Mouse (Mus musculus) intestine, postnatal 0 days (tissue): Measurements from ENCODE around the gene Ssbp4. TPM values are rescaled to one million over a fixed set of nuclear protein-coding genes. Genes with fewer than 3 reads are reported as not detected.

Experiments used
- ATAC-seq: fragments of 200-750 bp; cut with Nextera tagmentation; 2 replicates; pipeline ENCODE4 v1.8.0; 2017; ENCODE audit warnings: mild to moderate bottlenecking, moderate TSS enrichment, moderate library complexity
- H3K27ac ChIP-seq: fragments of 300-500 bp; sonication (generic); 2 replicates; pipeline ENCODE4 v1.5.1; 2014; ENCODE audit warnings: mild to moderate bottlenecking, low read depth, low read length, moderate library complexity
- H3K27me3 ChIP-seq: fragments of 300-500 bp; sonication (generic); replicated peaks from 2 replicates; pipeline ENCODE4 v1.6.1; 2014; ENCODE audit warnings: low read length, mixed read lengths; ENCODE audit not compliant: control insufficient read depth, insufficient read depth
- H3K36me3 ChIP-seq: fragments of 300-500 bp; sonication (generic); 2 replicates; pipeline ENCODE4 v1.6.1; 2014; ENCODE audit warnings: mild to moderate bottlenecking, moderate library complexity; ENCODE audit not compliant: control insufficient read depth, insufficient read depth
- H3K4me1 ChIP-seq: fragments of 300-500 bp; sonication (generic); replicated peaks from 2 replicates; pipeline ENCODE4 v1.6.1; 2014; ENCODE audit warnings: antibody characterized with exemption, low read length, mixed read lengths; ENCODE audit not compliant: control insufficient read depth, insufficient read depth
- H3K4me2 ChIP-seq: fragments of 300-500 bp; sonication (generic); replicated peaks from 2 replicates; pipeline ENCODE4 v1.6.1; 2014; ENCODE audit warnings: low read depth, mild to moderate bottlenecking, moderate library complexity
- H3K4me3 ChIP-seq: fragments of 300-500 bp; sonication (generic); 2 replicates; pipeline ENCODE4 v1.5.1; 2014; ENCODE audit warnings: low read depth, low read length
- H3K9ac ChIP-seq: fragments of 300-500 bp; sonication (generic); 2 replicates; pipeline ENCODE4 v1.6.1; 2014; ENCODE audit warnings: mild to moderate bottlenecking, low read depth, low read length
- H3K9me3 ChIP-seq: fragments of 300-500 bp; sonication (generic); 2 replicates; pipeline ENCODE4 v1.6.1; 2016; ENCODE audit warnings: mixed run types; ENCODE audit not compliant: control insufficient read depth
- CTCF ChIP-seq: sonication (generic); IDR thresholded peaks from 2 replicates; pipeline ENCODE4 v1.5.1; 2016; ENCODE audit warnings: low read depth, mild to moderate bottlenecking, control low read depth, antibody characterized with exemption, moderate library complexity
- WGBS: fragments of 180-500 bp; shearing (Covaris S2); extraction: QIAGEN DNeasy Blood & Tissue Kit; methylation state at CpG from one replicate; pipeline ENCODE4 v1.1.7; 2014; 5-methylcytosine and 5-hydroxymethylcytosine counted together
- polyA plus RNA-seq: library from polyadenylated mRNA; unstranded; fragments of >200 nt; fragmentation: Nextera tagmentation; extraction: Ambion mirVana; gene quantifications from 2 replicates; pipeline ENCODE4 v1.2.1, GENCODE M21; 2015

Gene Ssbp4
- 63.2 and 65.3 TPM in 2 replicates for polyA plus RNA-seq

DNA sequence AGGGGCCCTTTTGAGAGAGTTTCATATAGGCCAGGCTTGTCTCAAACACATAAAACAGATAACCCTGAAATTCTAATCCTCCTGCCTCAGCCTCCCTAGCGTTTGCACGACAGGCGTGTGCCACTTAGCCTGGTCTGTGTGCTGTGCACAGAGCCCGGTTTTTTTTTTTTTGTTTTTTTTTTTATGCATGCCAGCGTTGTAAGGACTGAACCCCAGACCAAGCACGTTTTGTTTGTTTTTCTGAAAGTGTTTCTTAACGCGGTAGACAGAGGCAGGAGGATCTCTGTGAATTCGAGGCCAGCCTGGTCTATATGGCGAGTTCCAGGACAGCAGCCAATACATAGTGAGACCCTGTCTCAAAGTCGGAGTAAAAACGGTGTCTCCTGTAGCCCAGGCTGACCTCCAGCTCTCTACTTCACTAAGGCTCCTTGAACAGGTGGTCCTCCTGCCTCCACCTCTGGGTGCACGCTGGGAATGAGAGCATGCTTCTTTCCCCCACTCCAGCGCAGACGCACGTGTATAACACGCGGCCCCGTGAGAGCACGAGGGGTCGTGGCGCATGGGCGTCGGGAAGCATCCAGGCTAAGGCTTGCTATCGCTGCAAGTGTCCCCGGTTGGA is at the start of gene Ssbp4:
Gene Ssbp4 (minus strand): TSS at position 124 of the 619 bp plus-strand sequence.
- ATAC-seq, result no peak

DNA sequence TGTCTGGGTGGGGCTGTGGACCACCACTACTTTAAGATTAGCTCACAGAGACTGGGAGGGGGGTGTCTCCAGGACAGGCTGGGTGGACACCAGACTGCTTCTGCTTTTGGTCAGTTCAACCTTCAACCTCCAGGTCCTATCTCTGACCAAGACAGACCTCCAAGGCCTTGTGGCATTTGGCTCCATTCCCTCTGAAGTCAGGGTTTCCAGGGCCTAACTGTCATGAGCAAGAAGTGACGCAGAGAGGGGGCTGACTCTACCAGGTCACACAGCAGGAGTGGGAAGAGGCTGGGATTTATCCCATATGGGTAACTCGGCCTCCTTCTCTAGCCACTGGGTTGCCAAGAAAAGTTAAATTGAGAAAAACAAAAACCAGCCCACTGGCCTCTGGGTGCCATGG is 49.1 kb upstream of the Ssbp4 start:
- H3K4me2 ChIP-seq, result peak overlapping the region; percentile 92
- H3K36me3 ChIP-seq, result peaks cover 28% of the 10 kb centered on the region
- WGBS, result 88% methylated on average over 2 of the region's 2 CpGs
- H3K27me3 ChIP-seq, result no peaks in the 10 kb centered on the region
- H3K4me1 ChIP-seq, result no peaks in the 10 kb centered on the region
- H3K4me3 ChIP-seq, result peak overlapping the region; percentile 85; the same call in 1 of the 2 replicates
- peak overlapping the region; percentile 82; the same call in 1 of the 2 replicates for H3K9ac ChIP-seq
- no peak for ATAC-seq
- H3K9me3 ChIP-seq, result no peaks in the 10 kb centered on the region
- no peak overlapping the region for H3K27ac ChIP-seq
- TF ChIP-seq CTCF, result no peak

More for the DNA sequence above, at the start of gene Ssbp4:
- WGBS, result 4% methylated on average over 26 of the region's 26 CpGs
- H3K4me1 ChIP-seq, result 0 out of 2 replicates have a peak, but pooled peaks cover 9% of the 10 kb centered on the region
- H3K9me3 ChIP-seq, result no peaks in the 10 kb centered on the region
- H3K4me2 ChIP-seq, result peak within 1 kb of the TSS; percentile 96
- TF ChIP-seq CTCF, result no peak
- H3K4me3 ChIP-seq, result peak within 1 kb of the TSS; percentile 56
- peak within 1 kb of the TSS; percentile 92 for H3K27ac ChIP-seq
- no peaks in the 10 kb centered on the region for H3K27me3 ChIP-seq
- H3K36me3 ChIP-seq, result no peaks in the 10 kb centered on the region
- H3K9ac ChIP-seq, result peak within 1 kb of the TSS; percentile 68

DNA sequence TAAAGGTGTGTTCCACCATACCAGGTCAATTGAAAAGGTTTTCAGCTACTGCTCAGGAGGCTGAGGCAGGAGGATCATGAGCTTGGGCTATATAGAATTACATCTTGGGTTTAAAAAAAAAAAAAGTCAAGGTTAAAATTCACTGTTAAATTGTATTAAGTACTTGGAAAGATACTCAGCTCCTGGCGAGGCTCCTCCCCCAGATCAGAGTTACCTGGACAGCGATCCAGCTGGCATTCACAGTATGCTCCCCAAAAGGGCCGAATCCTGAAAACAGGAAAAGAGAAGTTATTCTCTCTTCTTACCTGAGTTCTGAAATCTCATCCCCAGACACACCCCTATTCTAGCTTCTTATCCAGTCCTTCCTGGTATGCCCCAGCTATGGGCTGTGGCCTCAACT is 48.5 kb upstream of the Ssbp4 start:
- Histone ChIP-seq H3K27me3 (no peaks in the 10 kb centered on the region), H3K9ac (no peak overlapping the region)
- TF ChIP-seq CTCF, result no peak

DNA sequence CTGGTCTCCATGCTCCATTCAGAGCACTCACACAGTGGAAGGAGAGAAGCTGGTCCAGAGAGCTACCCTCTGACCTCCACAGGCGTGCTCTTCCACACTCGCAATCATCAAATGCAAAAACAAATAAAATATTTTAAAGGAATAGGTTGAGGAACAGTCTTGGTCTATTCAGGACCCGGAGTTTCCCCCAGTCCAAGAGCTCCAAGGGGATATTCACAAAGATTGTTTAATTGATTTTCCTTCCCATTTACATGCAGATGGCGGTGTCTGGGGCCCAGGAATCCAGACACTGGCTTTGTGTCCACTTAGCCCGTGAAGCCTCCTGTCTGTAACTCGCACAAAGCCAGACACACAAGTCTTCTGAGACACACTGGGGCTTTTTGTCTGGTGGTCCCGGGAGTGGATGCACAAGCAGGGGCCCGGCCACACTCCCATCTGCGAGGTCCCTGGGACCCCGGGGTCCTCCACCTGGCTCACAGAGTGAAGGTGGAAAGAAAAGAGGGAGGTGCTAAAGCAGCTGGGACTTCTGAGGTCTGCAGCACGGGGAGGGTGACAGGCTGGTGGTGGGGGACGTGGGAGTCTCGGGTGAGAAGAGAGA is 47.6 kb upstream of the Ssbp4 start:
- no peaks in the 10 kb centered on the region for H3K27me3 ChIP-seq
- H3K4me2 ChIP-seq, result no peak overlapping the region
- ATAC-seq, result no peak
- H3K4me1 ChIP-seq, result no peaks in the 10 kb centered on the region
- H3K4me3 ChIP-seq, result no peak overlapping the region
- H3K36me3 ChIP-seq, result peaks cover 42% of the 10 kb centered on the region
- H3K27ac ChIP-seq, result 0 out of 2 replicates have a peak overlapping the region, but pooled peaks have one; percentile 7
- TF ChIP-seq CTCF, result no peak
- 81% methylated on average over 13 of the region's 13 CpGs for WGBS
- no peak overlapping the region for H3K9ac ChIP-seq
- H3K9me3 ChIP-seq, result no peaks in the 10 kb centered on the region

More for the DNA sequence above, 48.5 kb upstream of the Ssbp4 start:
- H3K4me3 ChIP-seq, result no peak overlapping the region
- WGBS, result 72% methylated on average over 3 of the region's 3 CpGs
- no peaks in the 10 kb centered on the region for H3K4me1 ChIP-seq
- peaks cover 33% of the 10 kb centered on the region for H3K36me3 ChIP-seq
- ATAC-seq, result no peak
- H3K27ac ChIP-seq, result no peak overlapping the region
- no peaks in the 10 kb centered on the region for H3K9me3 ChIP-seq
- H3K4me2 ChIP-seq, result peak overlapping the region; percentile 92

DNA sequence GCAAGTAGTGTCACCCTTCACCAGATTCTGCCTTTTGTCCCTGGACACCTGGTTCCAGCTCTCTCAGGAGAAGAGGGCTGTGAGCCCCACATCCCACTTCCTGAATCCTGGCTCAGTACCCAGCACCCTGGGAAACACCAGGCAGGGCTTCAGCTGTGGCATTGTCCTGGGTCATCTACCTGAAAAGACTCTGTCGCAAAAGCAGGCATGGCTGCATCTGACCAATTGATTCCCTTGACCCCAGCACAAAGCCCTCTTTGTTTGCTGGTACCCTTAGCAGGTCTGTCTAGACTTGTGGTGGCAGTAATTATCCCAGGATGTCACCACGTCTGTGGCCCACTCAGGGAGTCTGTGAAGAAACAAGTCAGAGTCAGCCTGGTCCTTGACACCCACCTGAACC is 46.8 kb upstream of the Ssbp4 start:
- Histone ChIP-seq H3K36me3 (peaks cover 49% of the 10 kb centered on the region), H3K9ac (no peak overlapping the region), H3K4me1 (no peaks in the 10 kb centered on the region), H3K4me3 (no peak overlapping the region), H3K4me2 (no peak overlapping the region), H3K27ac (peak overlapping the region; percentile 21; the same call in 1 of the 2 replicates), H3K9me3 (no peaks in the 10 kb centered on the region), H3K27me3 (no peaks in the 10 kb centered on the region)
- ATAC-seq, result no peak
- 56% methylated on average over 2 of the region's 2 CpGs for WGBS
- no peak for TF ChIP-seq CTCF

DNA sequence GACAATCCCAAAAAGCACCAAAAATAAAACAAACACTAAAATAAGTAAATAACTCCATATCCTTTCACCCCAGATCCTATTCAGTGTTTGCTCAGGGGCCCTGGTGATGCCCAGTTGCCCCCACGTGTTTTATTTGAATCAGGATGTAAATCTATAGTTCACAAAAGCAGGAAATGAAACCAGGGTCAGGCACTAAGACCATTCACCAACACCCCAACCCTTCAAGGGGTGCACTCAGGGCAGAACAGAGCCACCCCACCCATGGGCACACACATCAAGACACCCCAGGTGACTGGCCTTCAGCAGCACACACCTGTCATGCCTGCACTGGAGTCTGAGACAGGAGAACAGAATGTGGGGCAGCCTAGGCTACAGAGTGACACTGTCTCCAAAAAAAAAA is 45.4 kb upstream of the Ssbp4 start:
- 31% methylated on average over 1 of the region's 1 CpGs for WGBS
- Histone ChIP-seq H3K36me3 (peaks cover 53% of the 10 kb centered on the region), H3K9ac (no peak overlapping the region), H3K4me2 (no peak overlapping the region), H3K9me3 (no peaks in the 10 kb centered on the region), H3K27ac (0 out of 2 replicates have a peak overlapping the region, but pooled peaks have one; percentile 31), H3K27me3 (no peaks in the 10 kb centered on the region), H3K4me1 (0 out of 2 replicates have a peak, but pooled peaks cover 8% of the 10 kb centered on the region), H3K4me3 (no peak overlapping the region)
- no peak for TF ChIP-seq CTCF
- ATAC-seq, result no peak
